Mouse (Mus musculus): ENCODE results near the gene Pinlyp. TPM values are rescaled to one million over a fixed set of nuclear protein-coding genes. Genes with fewer than 3 reads are reported as not detected.
A peak's percentile ranks its signal among the peaks of the same experiment; 100 is the strongest.

The Pinlyp gene
- polyA plus RNA-seq, 1 experiment, result 18.3 TPM

DNA sequence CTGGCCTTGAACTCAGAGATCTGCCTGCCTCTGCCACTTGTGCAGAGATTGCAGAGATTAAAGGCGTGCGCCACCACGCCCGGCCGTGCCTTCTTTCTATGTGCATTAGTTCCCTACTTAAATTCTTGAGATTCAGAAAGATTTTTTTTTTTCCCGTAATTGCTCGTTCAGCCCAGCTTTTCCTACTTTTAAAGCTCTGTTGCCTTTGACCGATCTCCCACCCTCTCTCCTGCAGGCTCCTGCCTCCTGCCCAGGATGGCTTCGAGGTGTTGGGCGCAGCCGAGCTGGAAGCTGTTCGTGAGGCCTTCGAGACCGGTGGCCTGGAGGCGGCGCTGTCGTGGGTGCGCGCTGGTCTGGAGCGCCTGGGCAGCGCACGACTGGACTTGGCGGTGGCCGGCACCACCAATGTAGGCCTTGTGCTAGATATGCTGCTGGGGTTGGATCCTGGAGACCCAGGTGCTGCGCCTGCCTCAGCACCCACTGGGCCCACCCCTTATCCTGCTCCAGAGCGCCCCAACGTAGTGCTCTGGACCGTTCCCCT, 12.8 kb downstream of the Pinlyp start:
- TF ChIP-seq POLR2A (IDR thresholded peaks at IDR 0.05; ENCODE audit: control insufficient read depth, low read depth, low read length), result no peak
- TF ChIP-seq CTCF (IDR thresholded peaks at IDR 0.05; ENCODE audit: control insufficient read depth, insufficient read depth, insufficient replicate concordance, low read depth, low read length), result no peak
- peaks cover 28% of the 10 kb centered on the region for H3K4me1 ChIP-seq (ENCODE audit: control insufficient read depth, insufficient read depth, low read length)

DNA sequence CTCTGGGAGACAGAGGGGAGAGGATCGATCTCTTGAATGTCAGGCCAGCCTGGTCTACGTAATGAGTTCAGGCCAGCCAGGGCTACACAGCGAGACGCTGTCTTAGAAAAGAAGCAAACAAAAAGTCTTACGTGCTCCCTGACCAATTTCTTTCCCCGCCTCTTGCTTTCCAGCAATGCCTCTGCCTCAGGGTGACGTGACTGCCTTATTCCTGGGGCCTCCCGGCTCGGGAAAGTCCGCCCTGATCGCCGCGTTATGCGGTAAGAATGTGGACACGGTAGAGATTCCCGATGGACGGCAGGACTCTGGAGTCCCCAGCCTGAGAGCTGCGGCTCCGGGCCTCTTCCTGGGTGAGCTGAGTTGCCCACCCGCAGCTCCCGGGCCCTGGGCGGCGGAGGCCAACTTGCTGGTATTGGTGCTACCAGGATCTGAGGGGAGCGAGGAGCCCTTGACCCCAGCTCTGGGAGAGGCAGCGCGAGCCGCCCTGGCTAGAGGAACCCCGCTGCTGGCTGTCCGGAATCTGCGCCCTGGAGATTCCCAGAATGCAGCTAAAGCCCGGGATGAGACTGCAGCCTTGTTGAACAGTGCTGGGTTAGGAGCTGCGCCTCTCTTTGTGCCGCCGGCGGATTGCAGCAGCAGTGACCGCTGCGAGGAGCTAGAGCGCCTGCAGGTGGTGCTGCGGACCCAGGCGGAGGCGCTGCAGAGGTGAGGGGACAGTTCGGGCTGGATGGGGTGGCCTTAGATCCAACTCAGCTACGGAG, 14.5 kb downstream of the Pinlyp start:
- H3K4me3 ChIP-seq (ENCODE audit: control insufficient read depth, low read depth, low read length), result peak overlapping the region; percentile 92
- peak overlapping the region; percentile 7 for H3K27ac ChIP-seq (ENCODE audit: control insufficient read depth, insufficient read depth, low read depth, low read length)
- H3K36me3 ChIP-seq (ENCODE audit: control insufficient read depth, insufficient read depth, low read length), result no peaks in the 10 kb centered on the region
- TF ChIP-seq CTCF (IDR thresholded peaks at IDR 0.05; ENCODE audit: control insufficient read depth, insufficient read depth, insufficient replicate concordance, low read depth, low read length) (peak; percentile 45; the same call in 1 of the 2 replicates), POLR2A (IDR thresholded peaks at IDR 0.05; ENCODE audit: control insufficient read depth, low read depth, low read length) (no peak)
- H3K27me3 ChIP-seq (ENCODE audit: control insufficient read depth, insufficient read depth, low read length), result no peaks in the 10 kb centered on the region
- H3K4me1 ChIP-seq (ENCODE audit: control insufficient read depth, insufficient read depth, low read length), result peaks cover 28% of the 10 kb centered on the region

More for the DNA sequence above, 12.8 kb downstream of the Pinlyp start:
- Histone ChIP-seq H3K27me3 (ENCODE audit: control insufficient read depth, insufficient read depth, low read length) (no peaks in the 10 kb centered on the region), H3K4me3 (ENCODE audit: control insufficient read depth, low read depth, low read length) (no peak overlapping the region), H3K27ac (ENCODE audit: control insufficient read depth, insufficient read depth, low read depth, low read length) (no peak overlapping the region), H3K36me3 (ENCODE audit: control insufficient read depth, insufficient read depth, low read length) (no peaks in the 10 kb centered on the region)

GRCm38 (mm10) chr7:24530062-24530931, 15.6 kb downstream of the Pinlyp start, which contains the start of gene Irgq:
TSS of gene Irgq (plus strand) at chr7:24530689.
- Histone ChIP-seq H3K4me3 (ENCODE audit: control insufficient read depth, low read depth, low read length) (peak within 1 kb of the TSS; percentile 92), H3K27me3 (ENCODE audit: control insufficient read depth, insufficient read depth, low read length) (no peaks in the 10 kb centered on the region), H3K27ac (ENCODE audit: control insufficient read depth, insufficient read depth, low read depth, low read length) (peak within 1 kb of the TSS; percentile 86), H3K4me1 (ENCODE audit: control insufficient read depth, insufficient read depth, low read length) (peaks cover 28% of the 10 kb centered on the region), H3K36me3 (ENCODE audit: control insufficient read depth, insufficient read depth, low read length) (no peaks in the 10 kb centered on the region)
- TF ChIP-seq POLR2A (IDR thresholded peaks at IDR 0.05; ENCODE audit: control insufficient read depth, low read depth, low read length) (peak; percentile 39), CTCF (IDR thresholded peaks at IDR 0.05; ENCODE audit: control insufficient read depth, insufficient read depth, insufficient replicate concordance, low read depth, low read length) (peak; percentile 3; the same call in 1 of the 2 replicates)

DNA sequence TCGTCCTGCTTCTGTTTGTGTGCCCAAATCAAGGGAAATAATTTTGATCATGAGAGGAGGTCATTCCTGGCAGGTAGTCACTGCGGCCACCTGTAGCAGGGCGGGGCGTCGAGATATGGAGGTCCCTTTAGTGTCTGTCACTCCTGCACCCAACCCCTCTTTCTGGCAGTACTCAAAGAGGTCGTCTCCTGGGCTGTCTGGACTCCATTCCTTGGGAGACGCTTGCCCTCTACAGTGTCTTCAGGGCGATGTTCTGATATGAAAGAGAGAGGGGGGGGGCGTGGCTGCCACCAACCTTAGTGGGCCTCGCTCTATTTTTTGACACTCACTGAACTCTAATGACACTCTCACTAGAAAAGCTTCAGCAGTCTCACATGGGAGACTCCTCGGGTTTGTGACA, 16.3 kb downstream of the Pinlyp start:
- peaks cover 28% of the 10 kb centered on the region for H3K4me1 ChIP-seq (ENCODE audit: control insufficient read depth, insufficient read depth, low read length)
- H3K27ac ChIP-seq (ENCODE audit: control insufficient read depth, insufficient read depth, low read depth, low read length), result peak overlapping the region; percentile 86
- no peaks in the 10 kb centered on the region for H3K27me3 ChIP-seq (ENCODE audit: control insufficient read depth, insufficient read depth, low read length)
- peak overlapping the region; percentile 92 for H3K4me3 ChIP-seq (ENCODE audit: control insufficient read depth, low read depth, low read length)
- no peak for TF ChIP-seq CTCF (IDR thresholded peaks at IDR 0.05; ENCODE audit: control insufficient read depth, insufficient read depth, insufficient replicate concordance, low read depth, low read length)
- no peaks in the 10 kb centered on the region for H3K36me3 ChIP-seq (ENCODE audit: control insufficient read depth, insufficient read depth, low read length)

DNA sequence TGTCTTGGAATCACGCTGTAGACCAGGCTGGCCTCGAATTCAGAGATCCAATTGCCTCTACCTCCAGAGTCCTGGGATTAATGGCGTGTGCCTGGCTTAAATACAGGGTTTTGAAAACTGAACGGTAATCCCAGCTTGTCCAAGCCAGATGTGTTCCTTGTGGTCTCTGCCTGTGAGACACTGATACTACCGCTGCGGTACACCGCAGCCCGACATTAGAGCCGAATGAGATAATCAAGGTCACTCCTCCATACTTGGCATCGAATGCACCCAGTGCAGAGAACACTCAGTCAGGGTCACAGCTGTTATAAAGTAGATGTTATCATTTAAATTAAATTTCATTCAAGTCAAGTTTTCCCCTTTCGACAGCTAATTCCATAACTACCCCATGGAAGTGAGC, 17.1 kb downstream of the Pinlyp start:
- H3K27me3 ChIP-seq (ENCODE audit: control insufficient read depth, insufficient read depth, low read length), result no peaks in the 10 kb centered on the region
- H3K4me1 ChIP-seq (ENCODE audit: control insufficient read depth, insufficient read depth, low read length), result peaks cover 26% of the 10 kb centered on the region
- no peaks in the 10 kb centered on the region for H3K36me3 ChIP-seq (ENCODE audit: control insufficient read depth, insufficient read depth, low read length)
- TF ChIP-seq CTCF (IDR thresholded peaks at IDR 0.05; ENCODE audit: control insufficient read depth, insufficient read depth, insufficient replicate concordance, low read depth, low read length) (no peak), POLR2A (IDR thresholded peaks at IDR 0.05; ENCODE audit: control insufficient read depth, low read depth, low read length) (no peak)
- H3K27ac ChIP-seq (ENCODE audit: control insufficient read depth, insufficient read depth, low read depth, low read length), result no peak overlapping the region
- no peak overlapping the region for H3K4me3 ChIP-seq (ENCODE audit: control insufficient read depth, low read depth, low read length)

DNA sequence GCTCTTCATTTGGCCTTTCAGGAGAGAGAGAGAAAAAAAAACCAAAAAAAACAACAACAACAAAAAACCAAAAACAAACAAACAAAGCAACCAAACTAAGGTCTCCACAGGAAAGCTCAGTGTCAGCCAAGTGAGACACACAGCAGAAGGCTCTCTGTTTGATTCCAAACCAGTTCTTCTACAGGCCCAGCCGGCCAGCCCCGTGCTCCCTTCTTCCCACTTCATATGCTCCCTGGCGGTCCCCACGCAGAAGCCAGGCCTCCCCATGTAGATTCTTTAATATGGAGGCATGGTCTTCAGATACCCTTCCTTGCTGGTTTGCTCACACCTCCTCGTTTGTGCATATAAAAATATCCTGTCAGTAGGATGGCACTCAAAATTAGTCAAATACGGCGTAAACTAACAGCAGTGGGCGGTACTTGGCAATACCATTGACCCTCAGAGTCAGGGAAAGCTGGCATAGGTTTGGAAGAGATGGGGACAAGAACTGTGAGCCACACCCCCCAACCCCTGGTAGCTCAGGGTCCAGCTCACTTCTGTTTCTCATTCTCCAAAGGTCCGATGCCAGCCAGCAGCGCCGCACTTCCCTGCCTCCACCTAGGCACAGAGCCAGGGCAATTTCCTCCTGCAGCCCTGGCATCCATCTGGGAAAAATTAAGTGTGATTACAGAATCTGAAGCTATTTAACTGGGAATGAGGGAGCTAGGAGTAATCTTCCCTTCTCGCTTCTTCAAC, 20.1 kb downstream of the Pinlyp start:
- TF ChIP-seq CTCF (IDR thresholded peaks at IDR 0.05; ENCODE audit: control insufficient read depth, insufficient read depth, insufficient replicate concordance, low read depth, low read length) (no peak), POLR2A (IDR thresholded peaks at IDR 0.05; ENCODE audit: control insufficient read depth, low read depth, low read length) (no peak)
- Histone ChIP-seq H3K36me3 (ENCODE audit: control insufficient read depth, insufficient read depth, low read length) (no peaks in the 10 kb centered on the region), H3K4me3 (ENCODE audit: control insufficient read depth, low read depth, low read length) (no peak overlapping the region), H3K27ac (ENCODE audit: control insufficient read depth, insufficient read depth, low read depth, low read length) (no peak overlapping the region), H3K4me1 (ENCODE audit: control insufficient read depth, insufficient read depth, low read length) (peaks cover 15% of the 10 kb centered on the region), H3K27me3 (ENCODE audit: control insufficient read depth, insufficient read depth, low read length) (no peaks in the 10 kb centered on the region)
